Mouse (Mus musculus) heart, postnatal 25 days (tissue): ENCODE measurements around the gene Prtn3. TPM values are rescaled to one million over a fixed set of nuclear protein-coding genes. Genes with fewer than 3 reads are reported as not detected.

Source experiments
- DNase-seq: peaks from one replicate; pipeline ENCODE4 v3.0.0; 2022; ENCODE audit warnings: low spot score
- intact Hi-C: fragments of 180-260 bp; cut with DNase I; formaldehyde crosslinking; loops from one replicate; pipeline ENCODE4 v1.15.1; 2025
- total RNA-seq, 2 experiments: library from RNA; stranded (reverse); gene quantifications; 2 replicates each; pipeline ENCODE4 v1.2.3; 2021

Gene Prtn3
- total RNA-seq, 2 experiments from 2014 or later, result 0.44 TPM; not detected in 1

- intact Hi-C loops, result loop anchor here (10.0 kb wide), 1 partner anchor 291 kb away; the partner anchor contains the start of genes Cbarp and Midn
- peak; percentile 98 for DNase-seq
Observed at GRCm38 (mm10) chr10:79853860-79854795, 20.1 kb upstream of the Prtn3 start, which contains the start of gene Ptbp1. Ptbp1 (plus strand) TSS chr10:79854427.

- peak; percentile 52 for DNase-seq
- intact Hi-C loops, result loop anchor here (10.0 kb wide), 1 partner anchor 290 kb away; the partner anchor contains the start of genes Cbarp and Midn
Observed at GRCm38 (mm10) chr10:79854801-79855541, 19.3 kb upstream of the Prtn3 start.

- no peak for DNase-seq
- intact Hi-C loops, result loop anchor here (2.0 to 10.0 kb wide), 2 partner anchors 15 to 289 kb away; partner anchors contain the start of genes Cbarp and Midn
Observed at GRCm38 (mm10) chr10:79855558-79856184, 18.6 kb upstream of the Prtn3 start.

GRCm38 (mm10) chr10:79856280-79856679, 18.0 kb upstream of the Prtn3 start:
- intact Hi-C loops, result loop anchor here (2.0 to 10.0 kb wide), 2 partner anchors 15 to 289 kb away; partner anchors contain the start of genes Cbarp and Midn
- no peak for DNase-seq

GRCm38 (mm10) chr10:79856704-79857451, 17.4 kb upstream of the Prtn3 start:
- no peak for DNase-seq
- intact Hi-C loops, result loop anchor here (2.0 to 10.0 kb wide), 2 partner anchors 16 to 288 kb away; partner anchors contain the start of genes Cbarp and Midn

GRCm38 (mm10) chr10:79857452-79857811, 16.8 kb upstream of the Prtn3 start:
- intact Hi-C loops, result loop anchor here (2.0 to 10.0 kb wide), 2 partner anchors 17 to 287 kb away; partner anchors contain the start of genes Cbarp and Midn
- DNase-seq, result peak; percentile 68

GRCm38 (mm10) chr10:79857894-79858293, 16.4 kb upstream of the Prtn3 start:
- DNase-seq, result no peak
- intact Hi-C loops, result loop anchor here (2.0 to 10.0 kb wide), 2 partner anchors 17 to 287 kb away; partner anchors contain the start of genes Cbarp and Midn

GRCm38 (mm10) chr10:79858416-79859074, 15.7 kb upstream of the Prtn3 start:
- no peak for DNase-seq
- intact Hi-C loops, result loop anchor here (10.0 kb wide), 1 partner anchor 286 kb away; the partner anchor contains the start of genes Cbarp and Midn

- intact Hi-C loops, result loop anchor here (10.0 kb wide), 1 partner anchor 286 kb away; the partner anchor contains the start of genes Cbarp and Midn
- DNase-seq, result no peak
Observed at GRCm38 (mm10) chr10:79859116-79859515, 15.2 kb upstream of the Prtn3 start.

- intact Hi-C loops, result no loop called here
- DNase-seq, result no peak
Observed at GRCm38 (mm10) chr10:79860079-79860911, 14.0 kb upstream of the Prtn3 start.

- no peak for DNase-seq
- intact Hi-C loops, result no loop called here
Observed at GRCm38 (mm10) chr10:79861230-79862048, 12.8 kb upstream of the Prtn3 start.

GRCm38 (mm10) chr10:79862049-79862788, 12.1 kb upstream of the Prtn3 start:
- no peak for DNase-seq
- intact Hi-C loops, result no loop called here

- intact Hi-C loops, result no loop called here
Observed at GRCm38 (mm10) chr10:79862925-79863324, 11.4 kb upstream of the Prtn3 start.

GRCm38 (mm10) chr10:79864351-79865188, 9.7 kb upstream of the Prtn3 start:
- DNase-seq, result no peak
- intact Hi-C loops, result loop anchor here (5.0 kb wide), 1 partner anchor 32 kb away; no protein-coding TSS in a partner anchor

More at GRCm38 (mm10) chr10:79862925-79863324, 11.4 kb upstream of the Prtn3 start:
- no peak for DNase-seq

- intact Hi-C loops, result loop anchor here (5.0 kb wide), 1 partner anchor 33 kb away; no protein-coding TSS in a partner anchor
Observed at GRCm38 (mm10) chr10:79865189-79865601, 9.1 kb upstream of the Prtn3 start.

More at GRCm38 (mm10) chr10:79865189-79865601, 9.1 kb upstream of the Prtn3 start:
- DNase-seq, result no peak
